Mouse (Mus musculus) cerebellum, adult 2 months (tissue): ENCODE results near the gene Clic1.

Experiments used
- CTCF ChIP-seq: fragments of 200-500 bp; IDR thresholded peaks from 2 replicates; pipeline ENCODE4 v1.5.1; 2011; ENCODE audit warnings: low read depth, mild to moderate bottlenecking, control low read depth, low read length, moderate library complexity, borderline replicate concordance; ENCODE audit not compliant: insufficient read depth
- POLR2A ChIP-seq: fragments of 200-500 bp; IDR thresholded peaks from 2 replicates; pipeline ENCODE4 v1.6.1; 2011; ENCODE audit warnings: low read length, control low read depth, borderline replicate concordance; ENCODE audit not compliant: insufficient read depth

GRCm38 (mm10) chr17:35068213-35068914 lies 18.6 kb downstream of the Clic1 start:
- TF ChIP-seq CTCF = no peak
- TF ChIP-seq POLR2A = no peak
